Mouse (Mus musculus): ENCODE results near the gene Napsa. TPM values are rescaled to one million over a fixed set of nuclear protein-coding genes. Genes with fewer than 3 reads are reported as not detected.
A peak's percentile ranks its signal among the peaks of the same experiment; 100 is the strongest.

Gene Napsa
- total RNA-seq, 1 experiment, result 13.7 TPM

DNA sequence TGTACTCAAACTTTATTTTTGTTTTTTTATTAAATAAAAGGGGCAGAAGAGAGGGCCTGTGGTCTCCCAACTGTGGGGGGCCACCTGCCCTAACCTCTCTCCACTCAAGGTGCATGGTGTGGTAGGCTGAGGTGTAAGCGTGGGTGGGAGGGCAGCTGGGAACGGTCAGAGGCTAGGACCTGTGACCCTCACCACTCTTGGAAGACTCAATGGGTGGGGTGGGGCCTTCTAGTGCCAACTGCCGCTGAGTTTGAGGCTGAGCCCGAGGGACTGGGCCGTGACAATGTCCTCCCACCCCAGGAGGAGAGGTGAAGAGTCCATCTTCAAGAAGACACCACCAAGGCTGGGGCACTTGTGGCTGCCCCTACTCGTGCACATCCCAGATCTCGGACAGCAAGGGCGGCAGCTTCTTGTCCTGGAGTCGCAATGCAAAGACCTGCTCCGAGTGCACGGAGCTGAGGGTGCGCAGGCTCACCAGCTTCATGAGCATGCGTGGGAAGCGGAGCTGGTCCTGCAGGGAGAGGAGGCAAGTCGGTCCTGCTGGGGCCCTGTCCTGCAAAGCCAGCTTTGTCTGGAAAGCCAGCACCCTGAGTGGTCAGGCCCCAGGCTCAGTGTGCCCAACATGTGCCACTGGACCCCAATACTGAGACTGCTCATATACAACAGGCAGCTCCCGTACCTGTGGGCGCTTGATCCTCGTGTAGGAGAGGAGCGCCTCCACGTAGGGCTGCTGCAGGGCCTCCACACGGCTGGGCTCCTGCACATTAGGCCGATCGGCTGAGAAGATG is 22.4 kb upstream of the Napsa start:
- Histone ChIP-seq H3K9ac (ENCODE audit: insufficient read depth, low read depth, low read length, poor library complexity, severe bottlenecking) (no peak overlapping the region; the same call in 1 of the 2 replicates), H3K4me1 (ENCODE audit: control insufficient read depth in 2 of 2, insufficient read depth in 2 of 2, low read length in 2 of 2, poor library complexity in 1 of 2) (peaks cover 2 to 16% of the 10 kb centered on the region in 2 experiments; a peak in 1 of 4 replicates), H3K4me3 (ENCODE audit: insufficient read depth in 1 of 2, low read depth in 1 of 2, low read length in 2 of 2, poor library complexity in 1 of 2, severe bottlenecking in 1 of 2) (no peak overlapping the region), H3K36me3 (ENCODE audit: control insufficient read depth, insufficient read depth, low read length, poor library complexity, severe bottlenecking) (peaks cover 24% of the 10 kb centered on the region; the same call in 1 of the 2 replicates), H3K27ac (ENCODE audit: insufficient read depth, low read depth, low read length, poor library complexity, severe bottlenecking) (no peak overlapping the region), H3K9me3 (ENCODE audit: control insufficient read depth, insufficient read depth, low read depth, low read length) (no peaks in the 10 kb centered on the region)
- in situ Hi-C loops (cut with MboI; ENCODE audit: low sequenced_read_pairs in 2 of 2, unreplicated experiment in 2 of 2), result no loop called here
- no peak for TF ChIP-seq CHD2 (IDR thresholded peaks at IDR 0.05; ENCODE audit: low read depth, low read length)
- TF ChIP-seq HCFC1 (IDR thresholded peaks at IDR 0.05; ENCODE audit: borderline replicate concordance, insufficient read depth, low read length), result no peak
- no peak for TF ChIP-seq ZNF384 (IDR thresholded peaks at IDR 0.05; ENCODE audit: low read depth, low read length)
- TF ChIP-seq ZC3H11A (IDR thresholded peaks at IDR 0.05; ENCODE audit: borderline replicate concordance, low read depth, low read length), result no peak
- no peak for DNase-seq (ENCODE audit: low read depth, low spot score)

DNA sequence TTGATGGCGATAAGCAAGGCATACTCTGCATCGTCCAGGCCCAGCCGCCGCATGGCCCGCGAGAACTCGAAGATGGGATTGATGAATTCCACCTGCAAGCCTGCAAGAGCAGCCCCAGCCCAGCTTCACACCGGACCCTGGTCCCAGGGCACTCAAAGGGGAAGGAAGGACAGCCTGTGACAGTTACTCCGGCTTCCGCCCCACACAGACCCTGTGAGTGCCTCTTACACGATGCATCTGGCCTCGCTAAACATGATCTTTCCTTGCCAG is 21.8 kb upstream of the Napsa start:
- DNase-seq (ENCODE audit: low read depth, low spot score), result no peak
- no peak for TF ChIP-seq ZC3H11A (IDR thresholded peaks at IDR 0.05; ENCODE audit: borderline replicate concordance, low read depth, low read length)
- no peak for TF ChIP-seq ZNF384 (IDR thresholded peaks at IDR 0.05; ENCODE audit: low read depth, low read length)
- no peak for TF ChIP-seq HCFC1 (IDR thresholded peaks at IDR 0.05; ENCODE audit: borderline replicate concordance, insufficient read depth, low read length)
- TF ChIP-seq MAFK (IDR thresholded peaks at IDR 0.05; ENCODE audit: insufficient read depth, low read depth, low read length), result no peak
- TF ChIP-seq CHD2 (IDR thresholded peaks at IDR 0.05; ENCODE audit: low read depth, low read length), result no peak
- H3K27ac ChIP-seq (ENCODE audit: insufficient read depth, low read depth, low read length, poor library complexity, severe bottlenecking), result no peak overlapping the region
- H3K36me3 ChIP-seq (ENCODE audit: control insufficient read depth, insufficient read depth, low read length, poor library complexity, severe bottlenecking), result peaks cover 24% of the 10 kb centered on the region; the same call in 1 of the 2 replicates
- no peaks in the 10 kb centered on the region for H3K9me3 ChIP-seq (ENCODE audit: control insufficient read depth, insufficient read depth, low read depth, low read length)
- no peak overlapping the region for H3K9ac ChIP-seq (ENCODE audit: insufficient read depth, low read depth, low read length, poor library complexity, severe bottlenecking)
- H3K4me1 ChIP-seq (ENCODE audit: control insufficient read depth in 2 of 2, insufficient read depth in 2 of 2, low read length in 2 of 2, poor library complexity in 1 of 2), result peaks cover 2 to 16% of the 10 kb centered on the region in 2 experiments; a peak in 1 of 4 replicates
- in situ Hi-C loops (cut with MboI; ENCODE audit: low sequenced_read_pairs in 2 of 2, unreplicated experiment in 2 of 2), result no loop called here
- H3K4me3 ChIP-seq (ENCODE audit: insufficient read depth in 1 of 2, low read depth in 1 of 2, low read length in 2 of 2, poor library complexity in 1 of 2, severe bottlenecking in 1 of 2), result no peak overlapping the region

GRCm38 (mm10) chr7:44551301-44551700 is 20.9 kb upstream of the Napsa start:
- Histone ChIP-seq H3K36me3 (ENCODE audit: control insufficient read depth, insufficient read depth, low read length, poor library complexity, severe bottlenecking) (peaks cover 24% of the 10 kb centered on the region; the same call in 1 of the 2 replicates), H3K9me3 (ENCODE audit: control insufficient read depth, insufficient read depth, low read depth, low read length) (no peaks in the 10 kb centered on the region), H3K27ac (ENCODE audit: insufficient read depth, low read depth, low read length, poor library complexity, severe bottlenecking) (no peak overlapping the region), H3K9ac (ENCODE audit: insufficient read depth, low read depth, low read length, poor library complexity, severe bottlenecking) (peak overlapping the region; percentile 49), H3K4me1 (ENCODE audit: control insufficient read depth in 2 of 2, insufficient read depth in 2 of 2, low read length in 2 of 2, poor library complexity in 1 of 2) (peaks cover 2 to 16% of the 10 kb centered on the region in 2 experiments; a peak in 1 of 4 replicates), H3K4me3 (ENCODE audit: insufficient read depth in 1 of 2, low read depth in 1 of 2, low read length in 2 of 2, poor library complexity in 1 of 2, severe bottlenecking in 1 of 2) (peak overlapping the region; percentile 48 to 57; a peak in 3 of 4 replicates)
- in situ Hi-C loops (cut with MboI; ENCODE audit: low sequenced_read_pairs in 2 of 2, unreplicated experiment in 2 of 2), result no loop called here
- no peak for DNase-seq (ENCODE audit: low read depth, low spot score)
- TF ChIP-seq HCFC1 (IDR thresholded peaks at IDR 0.05; ENCODE audit: borderline replicate concordance, insufficient read depth, low read length) (no peak), CHD2 (IDR thresholded peaks at IDR 0.05; ENCODE audit: low read depth, low read length) (no peak), ZNF384 (IDR thresholded peaks at IDR 0.05; ENCODE audit: low read depth, low read length) (no peak), ZC3H11A (IDR thresholded peaks at IDR 0.05; ENCODE audit: borderline replicate concordance, low read depth, low read length) (no peak), MAFK (IDR thresholded peaks at IDR 0.05; ENCODE audit: insufficient read depth, low read depth, low read length) (no peak)

- Histone ChIP-seq H3K4me1 (ENCODE audit: control insufficient read depth in 2 of 2, insufficient read depth in 2 of 2, low read length in 2 of 2, poor library complexity in 1 of 2) (peaks cover 2 to 16% of the 10 kb centered on the region in 2 experiments; a peak in 1 of 4 replicates), H3K9me3 (ENCODE audit: control insufficient read depth, insufficient read depth, low read depth, low read length) (no peaks in the 10 kb centered on the region), H3K4me3 (ENCODE audit: insufficient read depth in 1 of 2, low read depth in 1 of 2, low read length in 2 of 2, poor library complexity in 1 of 2, severe bottlenecking in 1 of 2) (peak overlapping the region; percentile 48 to 57; a peak in 3 of 4 replicates), H3K27ac (ENCODE audit: insufficient read depth, low read depth, low read length, poor library complexity, severe bottlenecking) (no peak overlapping the region), H3K9ac (ENCODE audit: insufficient read depth, low read depth, low read length, poor library complexity, severe bottlenecking) (peak overlapping the region; percentile 61), H3K36me3 (ENCODE audit: control insufficient read depth, insufficient read depth, low read length, poor library complexity, severe bottlenecking) (peaks cover 24% of the 10 kb centered on the region; the same call in 1 of the 2 replicates)
- DNase-seq (ENCODE audit: low read depth, low spot score), result no peak
- TF ChIP-seq HCFC1 (IDR thresholded peaks at IDR 0.05; ENCODE audit: borderline replicate concordance, insufficient read depth, low read length) (no peak), MAFK (IDR thresholded peaks at IDR 0.05; ENCODE audit: insufficient read depth, low read depth, low read length) (no peak), ZC3H11A (IDR thresholded peaks at IDR 0.05; ENCODE audit: borderline replicate concordance, low read depth, low read length) (no peak)
- in situ Hi-C loops (cut with MboI; ENCODE audit: low sequenced_read_pairs in 2 of 2, unreplicated experiment in 2 of 2), result no loop called here
Measured at GRCm38 (mm10) chr7:44551731-44552130, 20.4 kb upstream of the Napsa start.
